In genomic region chr17:46711612-46712271, GRCm38 (mm10) we compare ENCODE assay signal across 8 mouse cellular contexts. TPM values are rescaled to one million over a fixed set of nuclear protein-coding genes. Genes with fewer than 3 reads are reported as not detected.
DNase-seq lines count a peak whose midpoint lies in the region; ATAC-seq and TF ChIP-seq lines count a peak whose summit lies in the region.

No protein-coding gene starts in this region.

- peak; percentile 49 to 60 for DNase-seq in heart, adult 18-20 months
- DNase-seq in heart, adult 9 months (ENCODE audit: low spot score in 2 of 2) = no peak
- DNase-seq in adrenal gland, adult 18-20 months (ENCODE audit: low spot score in 2 of 2) = peak; percentile 66 to 71
- DNase-seq in limb, embryonic 14.5 days (ENCODE audit: low spot score) = no peak
- peak; percentile 67 for DNase-seq in urinary bladder, postnatal 14 days (ENCODE audit: low spot score)

- ATAC-seq in forebrain, embryonic 13.5 days = no peak; the same call in 1 of the 2 replicates
- peak; percentile 72 for ATAC-seq in hindbrain, embryonic 15.5 days (ENCODE audit: low FRiP score, low read depth)
- peak; percentile 47 for ATAC-seq in limb, embryonic 14.5 days (ENCODE audit: low FRiP score, low read depth)
- ATAC-seq in midbrain, embryonic 15.5 days (replicated peaks) = peak; percentile 62

- H3K36me3 ChIP-seq in forebrain, embryonic 13.5 days (ENCODE audit: poor library complexity, severe bottlenecking) = peaks cover 36% of the 10 kb centered on the region
- H3K36me3 ChIP-seq in hindbrain, embryonic 15.5 days = peaks cover 22% of the 10 kb centered on the region
- peaks cover 25% of the 10 kb centered on the region for H3K36me3 ChIP-seq in limb, embryonic 14.5 days (ENCODE audit: control insufficient read depth, insufficient read depth, low read length)
- H3K36me3 ChIP-seq in midbrain, embryonic 15.5 days (replicated peaks) = peaks cover 14% of the 10 kb centered on the region

- H3K9ac ChIP-seq in forebrain, embryonic 13.5 days = peak overlapping the region; percentile 91
- H3K9ac ChIP-seq in hindbrain, embryonic 15.5 days = peak overlapping the region; percentile 88
- H3K9ac ChIP-seq in limb, embryonic 14.5 days (ENCODE audit: low read depth, low read length, severe bottlenecking) = peak overlapping the region; percentile 88
- peak overlapping the region; percentile 93 for H3K9ac ChIP-seq in midbrain, embryonic 15.5 days

- under 1% methylated on average over 76 of the region's 76 CpGs for WGBS in forebrain, embryonic 13.5 days
- WGBS in hindbrain, embryonic 15.5 days = 1% methylated on average over 57 of the region's 76 CpGs
- 1% methylated on average over 37 of the region's 76 CpGs for WGBS in limb, embryonic 14.5 days
- under 1% methylated on average over 72 of the region's 76 CpGs for WGBS in midbrain, embryonic 15.5 days

- no peaks in the 10 kb centered on the region for H3K9me3 ChIP-seq in forebrain, embryonic 13.5 days (replicated peaks)
- H3K9me3 ChIP-seq in hindbrain, embryonic 15.5 days = no peaks in the 10 kb centered on the region
- H3K9me3 ChIP-seq in limb, embryonic 14.5 days (ENCODE audit: control insufficient read depth, low read length) = no peaks in the 10 kb centered on the region
- H3K9me3 ChIP-seq in midbrain, embryonic 15.5 days = no peaks in the 10 kb centered on the region

- TF ChIP-seq POLR2A in limb, embryonic 14.5 days (IDR thresholded peaks at IDR 0.05; ENCODE audit: borderline replicate concordance, extremely low read depth, insufficient read depth, insufficient read length) = no peak

- H3K4me1 ChIP-seq in forebrain, embryonic 13.5 days = peaks cover 23% of the 10 kb centered on the region
- H3K4me1 ChIP-seq in hindbrain, embryonic 15.5 days (replicated peaks) = peaks cover 25% of the 10 kb centered on the region
- H3K4me1 ChIP-seq in limb, embryonic 14.5 days (ENCODE audit: control insufficient read depth, insufficient read depth, low read length) = peaks cover 7% of the 10 kb centered on the region
- H3K4me1 ChIP-seq in midbrain, embryonic 15.5 days = peaks cover 16% of the 10 kb centered on the region

- peak overlapping the region; percentile 91 for H3K4me3 ChIP-seq in forebrain, embryonic 13.5 days
- peak overlapping the region; percentile 96 for H3K4me3 ChIP-seq in hindbrain, embryonic 15.5 days
- H3K4me3 ChIP-seq in limb, embryonic 14.5 days (replicated peaks; ENCODE audit: low read length) = peak overlapping the region; percentile 99
- H3K4me3 ChIP-seq in midbrain, embryonic 15.5 days = peak overlapping the region; percentile 91

- H3K4me2 ChIP-seq in forebrain, embryonic 13.5 days = peak overlapping the region; percentile 97
- peak overlapping the region; percentile 98 for H3K4me2 ChIP-seq in hindbrain, embryonic 15.5 days
- peak overlapping the region; percentile 97 for H3K4me2 ChIP-seq in limb, embryonic 14.5 days (replicated peaks; ENCODE audit: low read depth, low read length, severe bottlenecking)
- H3K4me2 ChIP-seq in midbrain, embryonic 15.5 days = peak overlapping the region; percentile 92

- no peaks in the 10 kb centered on the region for H3K27me3 ChIP-seq in forebrain, embryonic 13.5 days
- H3K27me3 ChIP-seq in hindbrain, embryonic 15.5 days = no peaks in the 10 kb centered on the region
- no peaks in the 10 kb centered on the region for H3K27me3 ChIP-seq in limb, embryonic 14.5 days (ENCODE audit: control insufficient read depth, insufficient read depth, low read length)
- H3K27me3 ChIP-seq in midbrain, embryonic 15.5 days (replicated peaks) = no peaks in the 10 kb centered on the region

- H3K27ac ChIP-seq in forebrain, embryonic 13.5 days = peak overlapping the region; percentile 55
- H3K27ac ChIP-seq in hindbrain, embryonic 15.5 days (replicated peaks) = peak overlapping the region; percentile 72
- peak overlapping the region; percentile 58 for H3K27ac ChIP-seq in limb, embryonic 14.5 days (replicated peaks; ENCODE audit: low read depth, low read length)
- peak overlapping the region; percentile 87 for H3K27ac ChIP-seq in midbrain, embryonic 15.5 days

RNA-seq across cellular contexts. Expression of gene Pex6, which starts 0.5 kb away (rescaled TPM):
- total RNA-seq in heart, adult 18-20 months (2021) = 10 to 100 TPM; 36.1 to 39.2 TPM
- 10 to 100 TPM; 64.1 to 70.7 TPM for total RNA-seq in adrenal gland, adult 18-20 months (2021)
- 18.9 and 21.3 TPM in 2 replicates for polyA plus RNA-seq in forebrain, embryonic 13.5 days (2015; fragmentation: Nextera tagmentation; extraction: Ambion mirVana)
- polyA plus RNA-seq in hindbrain, embryonic 15.5 days (2015; fragmentation: Nextera tagmentation; extraction: Ambion mirVana) = 29.7 and 30.7 TPM in 2 replicates
- 56.4 and 77.8 TPM in 2 replicates for polyA plus RNA-seq in limb, embryonic 14.5 days (2012; rRNA removed)
- 24.2 and 32.2 TPM in 2 replicates for polyA plus RNA-seq in limb, embryonic 14.5 days (2014; fragmentation: Nextera tagmentation; extraction: Ambion mirVana)
- polyA plus RNA-seq in midbrain, embryonic 15.5 days (2015; fragmentation: Nextera tagmentation; extraction: Ambion mirVana) = 28.2 and 31.9 TPM in 2 replicates

RNA-seq across cellular contexts. Expression of gene Ppp2r5d, which starts 6.8 kb away (rescaled TPM):
- total RNA-seq in heart, adult 18-20 months (2021) = 10 to 100 TPM; 29.0 to 30.0 TPM
- 10 to 100 TPM; 40.2 to 46.5 TPM for total RNA-seq in adrenal gland, adult 18-20 months (2021)
- polyA plus RNA-seq in forebrain, embryonic 13.5 days (2015; fragmentation: Nextera tagmentation; extraction: Ambion mirVana) = 85.4 and 103 TPM in 2 replicates
- polyA plus RNA-seq in hindbrain, embryonic 15.5 days (2015; fragmentation: Nextera tagmentation; extraction: Ambion mirVana) = 101 and 109 TPM in 2 replicates
- polyA plus RNA-seq in limb, embryonic 14.5 days (2012; rRNA removed) = 115 and 119 TPM in 2 replicates
- polyA plus RNA-seq in limb, embryonic 14.5 days (2014; fragmentation: Nextera tagmentation; extraction: Ambion mirVana) = 83.2 and 88.7 TPM in 2 replicates
- polyA plus RNA-seq in midbrain, embryonic 15.5 days (2015; fragmentation: Nextera tagmentation; extraction: Ambion mirVana) = 103 and 112 TPM in 2 replicates

RNA-seq across cellular contexts. Expression of gene Gnmt, which starts 17.2 kb away (rescaled TPM):
- 1 to 10 TPM; 3.7 to 4.1 TPM for total RNA-seq in heart, adult 18-20 months (2021)
- 1 to 10 TPM; 1.2 to 2.0 TPM for total RNA-seq in adrenal gland, adult 18-20 months (2021)
- polyA plus RNA-seq in forebrain, embryonic 13.5 days (2015; fragmentation: Nextera tagmentation; extraction: Ambion mirVana) = 0.52 and 0.58 TPM in 2 replicates
- polyA plus RNA-seq in hindbrain, embryonic 15.5 days (2015; fragmentation: Nextera tagmentation; extraction: Ambion mirVana) = 0.86 and 1.9 TPM in 2 replicates
- 0.77 and 1.1 TPM in 2 replicates for polyA plus RNA-seq in limb, embryonic 14.5 days (2012; rRNA removed)
- polyA plus RNA-seq in limb, embryonic 14.5 days (2014; fragmentation: Nextera tagmentation; extraction: Ambion mirVana) = 0.46 and 0.78 TPM in 2 replicates
- polyA plus RNA-seq in midbrain, embryonic 15.5 days (2015; fragmentation: Nextera tagmentation; extraction: Ambion mirVana) = 0.65 and 1.3 TPM in 2 replicates

RNA-seq across cellular contexts. Expression of gene Klhdc3, which starts 31.0 kb away (rescaled TPM):
- total RNA-seq in heart, adult 18-20 months (2021) = 10 to 100 TPM; 53.5 to 60.2 TPM
- 10 to 100 TPM; 47.6 to 69.9 TPM for total RNA-seq in adrenal gland, adult 18-20 months (2021)
- polyA plus RNA-seq in forebrain, embryonic 13.5 days (2015; fragmentation: Nextera tagmentation; extraction: Ambion mirVana) = 145 and 147 TPM in 2 replicates
- polyA plus RNA-seq in hindbrain, embryonic 15.5 days (2015; fragmentation: Nextera tagmentation; extraction: Ambion mirVana) = 168 and 179 TPM in 2 replicates
- 137 and 172 TPM in 2 replicates for polyA plus RNA-seq in limb, embryonic 14.5 days (2012; rRNA removed)
- polyA plus RNA-seq in limb, embryonic 14.5 days (2014; fragmentation: Nextera tagmentation; extraction: Ambion mirVana) = 122 and 128 TPM in 2 replicates
- 172 and 180 TPM in 2 replicates for polyA plus RNA-seq in midbrain, embryonic 15.5 days (2015; fragmentation: Nextera tagmentation; extraction: Ambion mirVana)

RNA-seq across cellular contexts. Expression of gene Mea1, which starts 33.1 kb away (rescaled TPM):
- total RNA-seq in heart, adult 18-20 months (2021) = 10 to 100 TPM; 52.0 to 52.2 TPM
- total RNA-seq in adrenal gland, adult 18-20 months (2021) = 100 to 1,000 TPM; 100 to 107 TPM
- polyA plus RNA-seq in forebrain, embryonic 13.5 days (2015; fragmentation: Nextera tagmentation; extraction: Ambion mirVana) = 196 and 208 TPM in 2 replicates
- polyA plus RNA-seq in hindbrain, embryonic 15.5 days (2015; fragmentation: Nextera tagmentation; extraction: Ambion mirVana) = 291 and 302 TPM in 2 replicates
- polyA plus RNA-seq in limb, embryonic 14.5 days (2012; rRNA removed) = 75.2 and 97.9 TPM in 2 replicates
- 155 and 156 TPM in 2 replicates for polyA plus RNA-seq in limb, embryonic 14.5 days (2014; fragmentation: Nextera tagmentation; extraction: Ambion mirVana)
- 277 and 304 TPM in 2 replicates for polyA plus RNA-seq in midbrain, embryonic 15.5 days (2015; fragmentation: Nextera tagmentation; extraction: Ambion mirVana)

Comparison
In these comparisons a context has a peak if more than half of its experiments do, and no peak if none do; other contexts are left out.
1. DNase-seq: peak in heart, adult 18-20 months (2 of 2), adrenal gland, adult 18-20 months (2 of 2) and urinary bladder, postnatal 14 days (single experiment); none in heart, adult 9 months (0 of 2) and limb, embryonic 14.5 days (single experiment).
2. Peak in every context shown above with its lines, with median percentiles within 50 percentile points of each other: H3K27ac ChIP-seq, H3K4me2 ChIP-seq, H3K4me3 ChIP-seq and H3K9ac ChIP-seq.